Mouse (Mus musculus) embryonic facial prominence, embryonic 15.5 days (tissue): ENCODE data around the gene Itga10. TPM values are rescaled to one million over a fixed set of nuclear protein-coding genes. Genes with fewer than 3 reads are reported as not detected.
"Not testable (repeated sequence)": the region's sequence is repeated elsewhere in the genome, so short reads cannot be mapped to it uniquely, and the experiment has no call there.

Source experiments
- ATAC-seq: fragments of 200-750 bp; cut with Nextera tagmentation; 2 replicates; pipeline ENCODE4 v1.8.0; 2017; ENCODE audit warnings: low read depth, moderate TSS enrichment; ENCODE audit not compliant: insufficient number of reproducible peaks, low FRiP score, low TSS enrichment
- H3K27ac ChIP-seq: fragments of 300-500 bp; sonication (generic); replicated peaks from 2 replicates; pipeline ENCODE4 v1.5.1; 2015; ENCODE audit warnings: mild to moderate bottlenecking, inconsistent platforms
- H3K27me3 ChIP-seq: fragments of 300-500 bp; sonication (generic); 2 replicates; pipeline ENCODE4 v1.6.1; 2015; ENCODE audit warnings: inconsistent platforms
- H3K36me3 ChIP-seq: fragments of 300-500 bp; sonication (generic); 2 replicates; pipeline ENCODE4 v1.6.1; 2015; ENCODE audit warnings: mild to moderate bottlenecking, inconsistent platforms
- H3K4me1 ChIP-seq: fragments of 300-500 bp; sonication (generic); 2 replicates; pipeline ENCODE4 v1.6.1; 2015; ENCODE audit warnings: inconsistent platforms
- H3K4me2 ChIP-seq: fragments of 300-500 bp; sonication (generic); replicated peaks from 2 replicates; pipeline ENCODE4 v1.6.1; 2015; ENCODE audit warnings: mild to moderate bottlenecking, inconsistent platforms
- H3K4me3 ChIP-seq: fragments of 300-500 bp; sonication (generic); replicated peaks from 2 replicates; pipeline ENCODE4 v1.5.1; 2015; ENCODE audit warnings: mild to moderate bottlenecking, inconsistent platforms
- H3K9ac ChIP-seq: fragments of 300-500 bp; sonication (generic); 2 replicates; pipeline ENCODE4 v1.6.1; 2015; ENCODE audit warnings: inconsistent platforms
- H3K9me3 ChIP-seq: fragments of 300-500 bp; sonication (generic); replicated peaks from 2 replicates; pipeline ENCODE4 v1.6.1; 2016; ENCODE audit warnings: inconsistent platforms
- WGBS: fragments of 180-500 bp; shearing (Covaris S2); methylation state at CpG from one replicate; pipeline ENCODE4 v1.1.7; 2015; 5-methylcytosine and 5-hydroxymethylcytosine counted together
- polyA plus RNA-seq: library from polyadenylated mRNA; unstranded; fragments of >200 nt; fragmentation: Nextera tagmentation; extraction: Ambion mirVana; gene quantifications from 2 replicates; pipeline ENCODE4 v1.2.1, GENCODE M21; 2015

Gene Itga10
- polyA plus RNA-seq, 1 experiment from 2014 or later: 6.3 TPM

GRCm38 (mm10) chr3:96601941-96602703 is 43.3 kb upstream of the Itga10 start:
- Histone ChIP-seq H3K4me2 (peak overlapping the region; percentile 55), H3K27ac (peak overlapping the region; percentile 97), H3K9me3 (no peaks in the 10 kb centered on the region), H3K36me3 (0 out of 2 replicates have a peak, but pooled peaks cover 4% of the 10 kb centered on the region), H3K4me3 (peak overlapping the region; percentile 75), H3K9ac (peak overlapping the region; percentile 26), H3K27me3 (peaks cover 4% of the 10 kb centered on the region; the same call in 1 of the 2 replicates), H3K4me1 (peaks cover 52% of the 10 kb centered on the region)
- 17% methylated on average over 10 of the region's 10 CpGs for WGBS
- no peak for ATAC-seq

- 41% methylated on average over 5 of the region's 5 CpGs for WGBS
- Histone ChIP-seq H3K4me1 (peaks cover 47% of the 10 kb centered on the region), H3K9ac (peak overlapping the region; percentile 26), H3K27me3 (no peaks in the 10 kb centered on the region; the same call in 1 of the 2 replicates), H3K36me3 (0 out of 2 replicates have a peak, but pooled peaks cover 4% of the 10 kb centered on the region), H3K4me3 (peak overlapping the region; percentile 75), H3K4me2 (peak overlapping the region; percentile 55), H3K27ac (peak overlapping the region; percentile 97), H3K9me3 (no peaks in the 10 kb centered on the region)
- no peak for ATAC-seq
Observed at GRCm38 (mm10) chr3:96602704-96603084, 42.7 kb upstream of the Itga10 start.

GRCm38 (mm10) chr3:96603311-96603710 is 42.1 kb upstream of the Itga10 start:
- Histone ChIP-seq H3K27ac (peak overlapping the region; percentile 97), H3K4me3 (peak overlapping the region; percentile 75), H3K9me3 (no peaks in the 10 kb centered on the region), H3K9ac (peak overlapping the region; percentile 26; the same call in 1 of the 2 replicates), H3K4me2 (peak overlapping the region; percentile 55), H3K4me1 (peaks cover 41% of the 10 kb centered on the region), H3K36me3 (peaks cover 8% of the 10 kb centered on the region; the same call in 1 of the 2 replicates), H3K27me3 (no peaks in the 10 kb centered on the region)
- 42% methylated on average over 5 of the region's 5 CpGs for WGBS
- no peak for ATAC-seq

- H3K27me3 ChIP-seq, H3K9ac ChIP-seq, H3K4me3 ChIP-seq, H3K9me3 ChIP-seq, H3K4me2 ChIP-seq, H3K27ac ChIP-seq, ATAC-seq: not testable (repeated sequence)
- 82% methylated on average over 4 of the region's 4 CpGs for WGBS
- H3K4me1 ChIP-seq: peaks cover 22% of the 10 kb centered on the region
- H3K36me3 ChIP-seq: peaks cover 14% of the 10 kb centered on the region
Observed at GRCm38 (mm10) chr3:96606007-96606406, 39.4 kb upstream of the Itga10 start.

GRCm38 (mm10) chr3:96606618-96607017 is 38.8 kb upstream of the Itga10 start:
- 86% methylated on average over 4 of the region's 4 CpGs for WGBS
- H3K27me3 ChIP-seq: no peaks in the 10 kb centered on the region
- H3K4me2 ChIP-seq: no peak overlapping the region
- H3K9ac ChIP-seq: no peak overlapping the region
- no peak overlapping the region for H3K4me3 ChIP-seq
- no peak for ATAC-seq
- peaks cover 18% of the 10 kb centered on the region for H3K36me3 ChIP-seq
- no peak overlapping the region for H3K27ac ChIP-seq
- H3K4me1 ChIP-seq: peaks cover 22% of the 10 kb centered on the region
- H3K9me3 ChIP-seq: no peaks in the 10 kb centered on the region

GRCm38 (mm10) chr3:96617941-96618340 is 27.4 kb upstream of the Itga10 start:
- Histone ChIP-seq H3K4me2 (no peak overlapping the region), H3K36me3 (peaks cover 50% of the 10 kb centered on the region), H3K9me3 (no peaks in the 10 kb centered on the region), H3K27me3 (no peaks in the 10 kb centered on the region), H3K4me1 (peaks cover 3% of the 10 kb centered on the region), H3K27ac (peak overlapping the region; percentile 52), H3K9ac (no peak overlapping the region), H3K4me3 (no peak overlapping the region)
- no peak for ATAC-seq
- WGBS: 51% methylated on average over 3 of the region's 3 CpGs

- peaks cover 47% of the 10 kb centered on the region for H3K36me3 ChIP-seq
- no peak overlapping the region for H3K9ac ChIP-seq
- no peak overlapping the region for H3K27ac ChIP-seq
- 89% methylated on average over 4 of the region's 4 CpGs for WGBS
- H3K4me1 ChIP-seq: no peaks in the 10 kb centered on the region
- H3K9me3 ChIP-seq: no peaks in the 10 kb centered on the region
- H3K4me2 ChIP-seq: no peak overlapping the region
- ATAC-seq: no peak
- H3K4me3 ChIP-seq: no peak overlapping the region
- H3K27me3 ChIP-seq: no peaks in the 10 kb centered on the region
Observed at GRCm38 (mm10) chr3:96623201-96623600, 22.2 kb upstream of the Itga10 start.

GRCm38 (mm10) chr3:96629729-96630600 is 15.4 kb upstream of the Itga10 start, which contains the start of gene Rbm8a:
Rbm8a (plus strand) TSS chr3:96629933.
- Histone ChIP-seq H3K36me3 (peaks cover 38% of the 10 kb centered on the region), H3K27me3 (no peaks in the 10 kb centered on the region), H3K4me1 (peaks cover 26% of the 10 kb centered on the region), H3K9me3 (no peaks in the 10 kb centered on the region), H3K27ac (peak within 1 kb of the TSS; percentile 88), H3K9ac (peak within 1 kb of the TSS; percentile 72), H3K4me2 (peak within 1 kb of the TSS; percentile 79), H3K4me3 (peak within 1 kb of the TSS; percentile 75)
- ATAC-seq: peak; percentile 93
- under 1% methylated on average over 48 of the region's 48 CpGs for WGBS

- H3K4me3 ChIP-seq: no peak overlapping the region
- no peak overlapping the region for H3K9ac ChIP-seq
- H3K36me3 ChIP-seq: peaks cover 33% of the 10 kb centered on the region
- H3K27me3 ChIP-seq: no peaks in the 10 kb centered on the region
- no peak overlapping the region for H3K27ac ChIP-seq
- H3K9me3 ChIP-seq: no peaks in the 10 kb centered on the region
- H3K4me1 ChIP-seq: peaks cover 35% of the 10 kb centered on the region
- no peak for ATAC-seq
- no peak overlapping the region for H3K4me2 ChIP-seq
Observed at GRCm38 (mm10) chr3:96632058-96632457, 13.3 kb upstream of the Itga10 start.

- Histone ChIP-seq H3K4me2 (no peak overlapping the region), H3K4me3 (no peak overlapping the region), H3K9me3 (no peaks in the 10 kb centered on the region), H3K9ac (no peak overlapping the region), H3K4me1 (peaks cover 29% of the 10 kb centered on the region), H3K27ac (no peak overlapping the region), H3K27me3 (no peaks in the 10 kb centered on the region), H3K36me3 (peaks cover 50% of the 10 kb centered on the region)
- 67% methylated on average over 1 of the region's 1 CpGs for WGBS
- no peak for ATAC-seq
Observed at GRCm38 (mm10) chr3:96634015-96634414, 11.4 kb upstream of the Itga10 start.
